Comparison of ENCODE assay signal across 8 mouse cellular contexts in genomic region chr13:80862215-80862614, GRCm38 (mm10). TPM values are rescaled to one million over a fixed set of nuclear protein-coding genes. Genes with fewer than 3 reads are reported as not detected.
DNase-seq lines count a peak whose midpoint lies in the region; ATAC-seq and TF ChIP-seq lines count a peak whose summit lies in the region.

No protein-coding gene starts in this region.

- DNase-seq in adrenal gland, adult 2 months = peak; percentile 68
- DNase-seq in embryo, embryonic 11 days = peak; percentile 80
- peak; percentile 76 to 85 for DNase-seq in heart, postnatal 14 days
- peak; percentile 58 to 86 for DNase-seq in kidney, postnatal 25 days
- peak; percentile 83 for DNase-seq in lung, postnatal 14 days
- DNase-seq in right cerebral cortex, adult 18-20 months = peak; percentile 63

- no peak overlapping the region for H3K9ac ChIP-seq in ES-Bruce4 (ENCODE audit: low read depth, poor library complexity, severe bottlenecking)

- no peak overlapping the region for H3K27ac ChIP-seq in ES-Bruce4 (ENCODE audit: insufficient read depth, low read length)

- H3K9me3 ChIP-seq in ES-Bruce4 (replicated peaks; ENCODE audit: control insufficient read depth, insufficient read depth, low read length, poor library complexity, severe bottlenecking) = no peaks in the 10 kb centered on the region

- H3K4me1 ChIP-seq in ES-Bruce4 (ENCODE audit: control insufficient read depth, insufficient read depth, low read length) = no peaks in the 10 kb centered on the region

- TF ChIP-seq CTCF in ES-Bruce4 (IDR thresholded peaks at IDR 0.05; ENCODE audit: low read depth, low read length) = peak; percentile 78

- TF ChIP-seq EP300 in ES-Bruce4 (IDR thresholded peaks at IDR 0.05; ENCODE audit: insufficient read depth, low read depth, low read length) = no peak

- intact Hi-C loops in heart, postnatal 14 days (cut with DNase I) = loop anchor here (1.0 to 5.0 kb wide), 4 partner anchors 295 to 900 kb away; no protein-coding TSS in a partner anchor

- no peaks in the 10 kb centered on the region for H3K27me3 ChIP-seq in ES-Bruce4 (ENCODE audit: control insufficient read depth, insufficient read depth, low read length, poor library complexity, severe bottlenecking)

- ATAC-seq in erythroid progenitor cell, adult 5-6 weeks (replicated peaks; ENCODE audit: low FRiP score, poor library complexity, severe bottlenecking) = no peak

- TF ChIP-seq POLR2A in ES-Bruce4 (IDR thresholded peaks at IDR 0.05; ENCODE audit: insufficient read depth, low read length) = no peak

- no peaks in the 10 kb centered on the region for H3K36me3 ChIP-seq in ES-Bruce4 (ENCODE audit: control insufficient read depth, insufficient read depth, low read length, poor library complexity, severe bottlenecking)

- no peak overlapping the region for H3K4me3 ChIP-seq in ES-Bruce4 (ENCODE audit: low read depth, low read length)

RNA-seq across cellular contexts. Expression of gene Arrdc3, which starts 21.0 kb away (rescaled TPM):
- polyA plus RNA-seq in ES-Bruce4 (2011; ENCODE audit: insufficient read depth, insufficient read length, low read depth, missing spikeins) = 27.5 and 29.5 TPM in 2 replicates
- total RNA-seq in adrenal gland, adult 2 months (2021) = 100 to 1,000 TPM in 1 of 2 experiments, 10 to 100 TPM in 1; 79.3 to 112 TPM
- polyA plus RNA-seq in adrenal gland, adult 2 months (2012; rRNA removed) = 26.9 and 34.5 TPM in 2 replicates
- total RNA-seq in heart, postnatal 14 days (2021) = 10 to 100 TPM; 32.7 to 34.9 TPM
- 94.1 and 150 TPM in 2 replicates for total RNA-seq in erythroid progenitor cell, adult 5-6 weeks (2015; ENCODE audit: low replicate concordance)
- total RNA-seq in erythroid progenitor cell, adult 5-6 weeks (2017; ENCODE audit: low replicate concordance) = 148 and 176 TPM in 2 replicates
